Mouse (Mus musculus) megakaryocyte-erythroid progenitor cell, adult 5-6 weeks (primary cell): ENCODE results near the gene Bcr. TPM values are rescaled to one million over a fixed set of nuclear protein-coding genes. Genes with fewer than 3 reads are reported as not detected.
"Not testable (repeated sequence)": the region's sequence is repeated elsewhere in the genome, so short reads cannot be mapped to it uniquely, and the experiment has no call there.

Experiments
- ATAC-seq: replicated peaks from 2 replicates; pipeline ENCODE4 v1.8.0; 2016; ENCODE audit warnings: mild to moderate bottlenecking, inconsistent platforms; ENCODE audit not compliant: severe bottlenecking, poor library complexity, low FRiP score, low TSS enrichment
- total RNA-seq, 2 experiments: library from RNA; stranded (forward) in 1 of 2; stranded (reverse) in 1 of 2; fragments of 200-1000, 215-1000 nt in 1 of 2; fragments of >200 nt in 1 of 2; fragmentation: Nextera tagmentation in 1 of 2; gene quantifications; 2 replicates each; pipeline ENCODE4 v1.2.3; 2014 to 2017

Bcr gene
- total RNA-seq (2014; fragmentation: Nextera tagmentation) (4.0 and 5.5 TPM in 2 replicates), total RNA-seq (2017) (1.4 and 6.9 TPM in 2 replicates)

- peak; percentile 67 for ATAC-seq
Measured at GRCm38 (mm10) chr10:75060217-75060842, at the start of gene Bcr. Gene Bcr (plus strand): TSS chr10:75060592.

- ATAC-seq = no peak
Measured at GRCm38 (mm10) chr10:75010704-75011103, 49.7 kb upstream of the Bcr start.

GRCm38 (mm10) chr10:75015465-75015864, 44.9 kb upstream of the Bcr start:
- no peak for ATAC-seq

- ATAC-seq = no peak
Measured at GRCm38 (mm10) chr10:75016481-75016880, 43.9 kb upstream of the Bcr start.

- no peak for ATAC-seq
Measured at GRCm38 (mm10) chr10:75020271-75020670, 40.1 kb upstream of the Bcr start.

GRCm38 (mm10) chr10:75021138-75021537, 39.3 kb upstream of the Bcr start:
- ATAC-seq = peak; percentile 89

GRCm38 (mm10) chr10:75026491-75026890, 33.9 kb upstream of the Bcr start:
- ATAC-seq = no peak

GRCm38 (mm10) chr10:75028743-75029142, 31.6 kb upstream of the Bcr start:
- peak; percentile 53; the same call in 1 of the 2 replicates for ATAC-seq

- ATAC-seq = no peak
Measured at GRCm38 (mm10) chr10:75029677-75030076, 30.7 kb upstream of the Bcr start.

GRCm38 (mm10) chr10:75030234-75030633, 30.2 kb upstream of the Bcr start:
- ATAC-seq = no peak

- no peak for ATAC-seq
Measured at GRCm38 (mm10) chr10:75031345-75032114, 28.9 kb upstream of the Bcr start.

GRCm38 (mm10) chr10:75032395-75032794, 28.0 kb upstream of the Bcr start, which contains the start of gene Rsph14:
Gene Rsph14 (minus strand): TSS chr10:75032586.
- ATAC-seq = 0 out of 2 replicates have a peak, but pooled peaks have one; percentile 24

GRCm38 (mm10) chr10:75036883-75037379, 23.5 kb upstream of the Bcr start, which contains the start of gene Rab36:
Gene Rab36 (plus strand): TSS chr10:75037058.
- ATAC-seq = peak; percentile 94

GRCm38 (mm10) chr10:75042060-75042459, 18.3 kb upstream of the Bcr start:
- ATAC-seq = not testable (repeated sequence)

- ATAC-seq = peak; percentile 60
Measured at GRCm38 (mm10) chr10:75044459-75044858, 15.9 kb upstream of the Bcr start.

GRCm38 (mm10) chr10:75045831-75046230, 14.6 kb upstream of the Bcr start:
- ATAC-seq = no peak

GRCm38 (mm10) chr10:75048711-75049110, 11.7 kb upstream of the Bcr start:
- ATAC-seq = no peak

GRCm38 (mm10) chr10:75051364-75052074, 8.9 kb upstream of the Bcr start:
- no peak for ATAC-seq

- ATAC-seq = no peak
Measured at GRCm38 (mm10) chr10:75052902-75053301, 7.5 kb upstream of the Bcr start.

- ATAC-seq = no peak
Measured at GRCm38 (mm10) chr10:75053655-75054054, 6.7 kb upstream of the Bcr start.
